Mouse (Mus musculus) neural tube, embryonic 13.5 days (tissue): ENCODE measurements around the gene Cdv3. TPM values are rescaled to one million over a fixed set of nuclear protein-coding genes. Genes with fewer than 3 reads are reported as not detected.
"Not testable (repeated sequence)": the region's sequence is repeated elsewhere in the genome, so short reads cannot be mapped to it uniquely, and the experiment has no call there.

Source experiments
- ATAC-seq: fragments of 200-750 bp; cut with Nextera tagmentation; 2 replicates; pipeline ENCODE4 v1.8.0; 2017; ENCODE audit warnings: low read depth, mild to moderate bottlenecking, moderate TSS enrichment, moderate library complexity
- H3K27ac ChIP-seq: fragments of 300-500 bp; sonication (generic); replicated peaks from 2 replicates; pipeline ENCODE4 v1.5.1; 2015; ENCODE audit warnings: moderate library complexity, mild to moderate bottlenecking, inconsistent platforms
- H3K27me3 ChIP-seq: fragments of 300-500 bp; sonication (generic); 2 replicates; pipeline ENCODE4 v1.6.1; 2015; ENCODE audit warnings: mild to moderate bottlenecking, inconsistent platforms
- H3K36me3 ChIP-seq: fragments of 300-500 bp; sonication (generic); 2 replicates; pipeline ENCODE4 v1.6.1; 2015; ENCODE audit warnings: mild to moderate bottlenecking, inconsistent platforms
- H3K4me1 ChIP-seq: fragments of 300-500 bp; sonication (generic); replicated peaks from 2 replicates; pipeline ENCODE4 v1.6.1; 2015; ENCODE audit warnings: inconsistent platforms
- H3K4me2 ChIP-seq: fragments of 300-500 bp; sonication (generic); 2 replicates; pipeline ENCODE4 v1.6.1; 2015; ENCODE audit warnings: inconsistent platforms, mild to moderate bottlenecking, moderate library complexity
- H3K4me3 ChIP-seq: fragments of 300-500 bp; sonication (generic); 2 replicates; pipeline ENCODE4 v1.5.1; 2015; ENCODE audit warnings: mild to moderate bottlenecking, inconsistent platforms
- H3K9ac ChIP-seq: fragments of 300-500 bp; sonication (generic); 2 replicates; pipeline ENCODE4 v1.6.1; 2015; ENCODE audit warnings: moderate library complexity, mild to moderate bottlenecking, inconsistent platforms
- H3K9me3 ChIP-seq: fragments of 300-500 bp; sonication (generic); 2 replicates; pipeline ENCODE4 v1.6.1; 2016; ENCODE audit warnings: inconsistent platforms
- WGBS: fragments of 180-500 bp; shearing (Covaris S2); methylation state at CpG from one replicate; pipeline ENCODE4 v1.1.7; 2015; 5-methylcytosine and 5-hydroxymethylcytosine counted together
- polyA plus RNA-seq: library from polyadenylated mRNA; unstranded; fragments of >200 nt; fragmentation: Nextera tagmentation; extraction: Ambion mirVana; gene quantifications from 2 replicates; pipeline ENCODE4 v1.2.1, GENCODE M21; 2015

The Cdv3 gene
- polyA plus RNA-seq, 1 experiment from 2014 or later = 78.1 TPM

DNA sequence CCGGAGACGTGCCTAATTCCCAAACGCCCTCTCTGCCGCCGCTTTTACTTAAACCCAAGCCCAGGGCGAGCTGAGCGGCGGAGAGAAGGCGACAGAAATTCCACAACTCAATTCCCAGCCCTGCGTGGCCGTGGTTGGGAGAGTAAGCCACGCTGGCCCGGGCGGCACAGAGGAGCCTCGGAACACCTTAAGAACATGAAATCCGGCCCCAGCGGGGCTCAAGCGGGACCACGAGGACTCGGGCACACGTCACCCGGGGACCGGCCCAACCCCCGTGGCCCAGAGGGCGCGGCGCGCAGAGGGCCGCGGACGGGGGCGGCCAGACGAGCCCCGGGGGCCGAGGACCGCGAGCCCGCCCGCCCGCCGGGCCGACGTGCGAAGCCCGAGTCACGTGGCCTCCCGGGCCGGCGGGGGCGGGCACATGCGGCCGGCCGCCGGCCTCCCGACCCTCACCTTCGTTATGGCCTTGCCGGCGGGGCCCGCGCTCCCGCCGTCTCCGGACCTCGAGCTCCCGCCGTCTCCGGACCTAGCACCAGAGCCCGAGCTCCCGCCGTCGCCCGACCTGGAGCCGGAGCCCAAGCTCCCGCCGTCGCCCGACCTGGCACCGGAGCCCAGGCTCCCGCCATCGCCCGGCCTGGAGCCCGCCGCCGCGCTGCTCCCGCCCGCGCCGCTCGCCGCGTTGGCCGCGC is 895 bp downstream of the Cdv3 start:
- Histone ChIP-seq H3K4me1 (peaks cover 29% of the 10 kb centered on the region), H3K36me3 (peaks cover 14% of the 10 kb centered on the region), H3K27ac (peak overlapping the region; percentile 95), H3K4me2 (peak overlapping the region; percentile 93), H3K9me3 (no peaks in the 10 kb centered on the region), H3K27me3 (no peaks in the 10 kb centered on the region), H3K4me3 (peak overlapping the region; percentile 87), H3K9ac (peak overlapping the region; percentile 91)
- WGBS = 1% methylated on average over 77 of the region's 94 CpGs
- peak; percentile 54 for ATAC-seq

DNA sequence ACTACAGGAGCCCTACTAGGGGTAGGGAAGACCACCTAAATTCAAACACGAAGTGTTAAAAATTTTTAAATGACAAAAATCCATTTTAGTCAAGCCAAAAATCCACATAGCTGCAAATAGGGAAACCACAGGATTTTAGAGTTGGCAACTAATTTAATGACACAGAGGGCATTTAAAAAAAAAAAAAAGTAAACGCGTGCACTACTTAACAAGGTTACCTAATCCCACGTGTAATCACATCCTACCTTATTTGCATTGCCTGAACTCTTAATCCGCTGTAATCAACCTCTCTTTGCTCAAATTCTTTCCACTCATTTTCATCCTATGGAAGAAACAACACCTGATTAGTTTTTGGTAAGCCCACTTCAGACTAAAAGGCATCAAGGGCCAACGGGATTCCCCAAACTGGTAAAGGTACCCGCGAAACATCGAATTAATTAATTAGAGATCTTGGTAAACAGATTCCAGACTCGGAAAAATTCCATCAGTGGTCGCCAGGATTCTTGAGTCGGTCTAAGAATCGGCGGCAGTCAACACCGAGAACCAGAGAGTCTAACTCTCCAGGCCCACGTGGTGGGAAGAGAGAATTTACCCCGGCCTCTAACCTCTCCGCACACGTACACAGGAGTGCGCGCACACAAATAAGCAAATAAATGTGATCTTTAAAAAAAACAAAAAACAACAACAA is 1.8 kb downstream of the Cdv3 start:
- no peak for ATAC-seq
- peak overlapping the region; percentile 87 for H3K4me3 ChIP-seq
- peaks cover 21% of the 10 kb centered on the region for H3K36me3 ChIP-seq
- H3K9me3 ChIP-seq = no peaks in the 10 kb centered on the region
- H3K4me1 ChIP-seq = peaks cover 29% of the 10 kb centered on the region
- no peaks in the 10 kb centered on the region for H3K27me3 ChIP-seq
- peak overlapping the region; percentile 93 for H3K4me2 ChIP-seq
- WGBS = 3% methylated on average over 21 of the region's 21 CpGs
- H3K27ac ChIP-seq = no peak overlapping the region
- H3K9ac ChIP-seq = peak overlapping the region; percentile 91

DNA sequence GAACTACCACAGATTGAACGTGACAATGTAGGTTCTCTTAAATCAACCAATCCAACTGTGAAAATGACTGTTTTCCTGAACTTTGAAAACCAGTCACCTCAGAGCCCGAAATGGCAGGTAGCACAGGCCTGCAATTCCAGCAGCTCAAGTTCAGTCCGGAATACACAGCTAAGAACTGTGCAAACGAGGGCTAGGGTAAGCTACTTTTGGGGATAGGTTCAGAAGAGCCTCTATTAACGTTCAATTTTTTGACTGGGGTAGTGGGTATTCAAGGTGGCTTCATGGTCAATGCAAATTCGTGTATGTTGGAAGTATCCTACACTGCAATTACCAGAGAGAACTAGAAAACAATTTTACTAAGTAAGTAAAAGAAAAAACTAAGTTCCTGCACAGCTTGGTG is 2.6 kb downstream of the Cdv3 start:
- no peak for ATAC-seq
- peak overlapping the region; percentile 47; the same call in 1 of the 2 replicates for H3K9ac ChIP-seq
- H3K4me2 ChIP-seq = peak overlapping the region; percentile 93
- WGBS = 77% methylated on average over 6 of the region's 6 CpGs
- H3K9me3 ChIP-seq = no peaks in the 10 kb centered on the region
- H3K27ac ChIP-seq = no peak overlapping the region
- peaks cover 29% of the 10 kb centered on the region for H3K4me1 ChIP-seq
- H3K4me3 ChIP-seq = peak overlapping the region; percentile 87
- H3K36me3 ChIP-seq = peaks cover 27% of the 10 kb centered on the region
- H3K27me3 ChIP-seq = no peaks in the 10 kb centered on the region

DNA sequence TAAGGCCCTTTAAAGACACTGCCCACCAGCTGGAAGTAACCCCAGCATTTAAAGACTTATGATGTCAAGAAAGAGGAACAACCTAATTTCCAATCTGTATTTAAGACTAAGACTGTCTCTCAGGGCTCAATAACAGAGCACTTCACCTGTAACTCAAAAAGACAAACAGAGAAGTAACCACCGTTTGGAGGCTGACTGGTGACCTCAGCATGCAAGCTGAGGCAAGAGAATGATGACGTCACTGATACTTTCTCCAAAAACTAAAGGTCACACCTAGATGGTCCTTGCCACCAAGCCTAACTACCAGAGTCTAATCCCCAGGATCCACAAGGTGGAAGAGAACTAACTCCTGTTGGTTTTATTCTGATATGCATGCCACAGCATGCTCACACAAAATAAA is 5.0 kb downstream of the Cdv3 start:
- no peak overlapping the region for H3K4me2 ChIP-seq
- 73% methylated on average over 2 of the region's 2 CpGs for WGBS

DNA sequence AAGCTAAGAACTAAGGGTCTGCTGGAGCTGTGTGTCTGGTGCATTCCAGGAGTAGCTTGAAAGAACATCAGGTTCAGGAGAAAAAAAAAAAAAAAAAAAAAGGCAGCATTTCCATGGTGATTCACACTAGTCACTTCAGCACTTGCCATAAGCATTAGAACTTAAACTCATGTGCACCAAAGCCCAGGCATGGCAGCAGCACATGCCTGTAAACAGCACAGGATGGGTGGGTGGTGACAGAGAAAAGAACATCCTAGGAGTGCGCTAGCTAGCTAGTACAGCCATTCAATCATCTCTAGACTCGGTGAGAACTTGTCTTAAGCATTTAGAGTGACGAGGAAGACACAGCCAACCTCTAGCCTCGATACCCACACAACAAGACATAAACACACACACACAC is 7.1 kb downstream of the Cdv3 start:
- no peak for ATAC-seq
- 82% methylated on average over 4 of the region's 4 CpGs for WGBS

More for the DNA sequence above, 5.0 kb downstream of the Cdv3 start:
- no peak for ATAC-seq
- H3K9ac ChIP-seq = no peak overlapping the region
- peaks cover 21% of the 10 kb centered on the region for H3K4me1 ChIP-seq
- no peak overlapping the region for H3K27ac ChIP-seq
- no peaks in the 10 kb centered on the region for H3K27me3 ChIP-seq
- no peaks in the 10 kb centered on the region for H3K9me3 ChIP-seq
- H3K36me3 ChIP-seq = peaks cover 48% of the 10 kb centered on the region
- H3K4me3 ChIP-seq = no peak overlapping the region

DNA sequence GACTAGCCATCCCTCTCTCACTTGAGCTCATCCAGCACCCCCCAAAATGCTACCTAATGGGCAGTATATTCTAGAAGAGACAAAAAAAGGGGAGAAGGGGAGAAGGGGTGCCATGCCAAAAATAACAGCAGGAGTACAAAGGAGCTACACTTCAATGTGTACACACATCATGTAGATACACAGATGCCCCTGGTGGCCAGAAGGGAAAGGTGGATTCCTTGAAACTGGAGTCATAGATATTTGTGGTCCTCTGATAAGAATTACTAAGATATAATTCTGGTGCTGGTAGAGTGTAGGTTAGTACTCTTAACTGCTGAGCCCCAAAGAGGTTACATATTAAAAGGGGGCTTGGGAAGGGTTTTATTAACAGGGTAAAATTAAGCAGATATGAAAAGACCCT is 7.7 kb downstream of the Cdv3 start:
- Histone ChIP-seq H3K4me2 (no peak overlapping the region), H3K9me3 (no peaks in the 10 kb centered on the region), H3K4me1 (peaks cover 7% of the 10 kb centered on the region), H3K36me3 (peaks cover 48% of the 10 kb centered on the region), H3K4me3 (no peak overlapping the region), H3K27me3 (no peaks in the 10 kb centered on the region), H3K9ac (no peak overlapping the region), H3K27ac (no peak overlapping the region)
- ATAC-seq = no peak

More for the DNA sequence above, 7.1 kb downstream of the Cdv3 start:
- Histone ChIP-seq H3K27me3 (no peaks in the 10 kb centered on the region), H3K27ac (no peak overlapping the region), H3K9ac (no peak overlapping the region), H3K4me2 (no peak overlapping the region), H3K4me3 (no peak overlapping the region), H3K9me3 (no peaks in the 10 kb centered on the region), H3K36me3 (peaks cover 48% of the 10 kb centered on the region), H3K4me1 (peaks cover 14% of the 10 kb centered on the region)

DNA sequence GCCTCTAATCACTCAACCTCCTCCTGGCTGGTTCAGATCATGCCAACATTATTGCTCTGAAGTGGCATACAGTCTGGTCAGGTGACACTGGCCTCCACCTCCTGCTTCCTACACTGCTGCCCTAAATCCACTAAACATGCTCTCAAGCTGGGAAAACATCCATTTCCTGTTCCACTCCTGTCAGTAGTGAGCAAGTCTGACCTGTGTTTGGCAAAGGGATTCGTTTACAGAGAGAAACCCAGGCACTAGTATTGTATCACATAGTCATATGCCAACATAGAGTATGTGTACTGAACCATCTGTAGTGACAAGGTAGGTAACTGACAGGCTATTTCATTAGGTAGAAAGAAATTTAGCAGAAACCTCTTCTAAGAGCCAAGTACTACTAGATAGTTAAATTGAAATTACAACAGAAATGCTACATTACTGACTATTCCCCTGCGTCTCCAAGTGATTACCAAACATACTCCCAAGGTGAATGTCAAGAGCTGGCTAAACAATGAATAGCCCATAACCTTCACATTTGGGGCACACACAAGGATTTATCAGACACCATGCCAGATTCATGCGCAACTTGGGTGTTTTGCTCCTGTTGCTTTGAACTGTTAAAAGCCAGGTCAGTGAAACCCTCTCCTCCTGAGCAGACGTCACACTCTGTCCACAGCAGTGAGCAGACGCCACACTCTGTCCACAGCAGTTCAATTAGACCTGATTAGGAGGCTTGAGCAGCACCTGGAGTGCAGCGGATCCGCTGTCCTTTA is 12.0 kb downstream of the Cdv3 start:
- not testable (repeated sequence) for H3K9me3 ChIP-seq, H3K4me2 ChIP-seq, H3K27ac ChIP-seq, H3K9ac ChIP-seq, H3K4me1 ChIP-seq, H3K4me3 ChIP-seq, ATAC-seq, H3K27me3 ChIP-seq
- 88% methylated on average over 7 of the region's 7 CpGs for WGBS
- H3K36me3 ChIP-seq = peaks cover 49% of the 10 kb centered on the region

DNA sequence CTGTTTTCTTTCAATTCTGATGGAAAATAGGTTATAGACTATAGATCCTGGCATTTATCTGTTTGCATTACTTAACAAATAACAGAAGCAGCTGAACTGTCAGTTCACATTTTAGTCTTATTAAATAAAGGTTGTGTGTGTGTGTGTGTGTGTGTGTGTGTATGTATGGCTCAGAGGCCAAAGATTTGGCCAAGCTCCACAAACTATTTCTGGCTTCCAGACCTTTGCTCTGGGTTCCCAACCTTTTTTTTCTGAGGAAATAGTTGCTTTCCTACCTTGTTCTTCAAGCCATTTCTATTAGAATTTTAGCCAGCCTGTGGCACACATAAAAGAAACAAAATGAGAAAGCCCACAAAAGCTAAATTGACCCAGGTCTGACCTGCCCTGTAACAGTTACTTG is 16.8 kb downstream of the Cdv3 start:
- no peak for ATAC-seq
- Histone ChIP-seq H3K4me3 (no peak overlapping the region), H3K4me2 (no peak overlapping the region), H3K4me1 (no peaks in the 10 kb centered on the region), H3K36me3 (peaks cover 58% of the 10 kb centered on the region), H3K9ac (no peak overlapping the region), H3K27me3 (no peaks in the 10 kb centered on the region), H3K9me3 (no peaks in the 10 kb centered on the region), H3K27ac (no peak overlapping the region)

DNA sequence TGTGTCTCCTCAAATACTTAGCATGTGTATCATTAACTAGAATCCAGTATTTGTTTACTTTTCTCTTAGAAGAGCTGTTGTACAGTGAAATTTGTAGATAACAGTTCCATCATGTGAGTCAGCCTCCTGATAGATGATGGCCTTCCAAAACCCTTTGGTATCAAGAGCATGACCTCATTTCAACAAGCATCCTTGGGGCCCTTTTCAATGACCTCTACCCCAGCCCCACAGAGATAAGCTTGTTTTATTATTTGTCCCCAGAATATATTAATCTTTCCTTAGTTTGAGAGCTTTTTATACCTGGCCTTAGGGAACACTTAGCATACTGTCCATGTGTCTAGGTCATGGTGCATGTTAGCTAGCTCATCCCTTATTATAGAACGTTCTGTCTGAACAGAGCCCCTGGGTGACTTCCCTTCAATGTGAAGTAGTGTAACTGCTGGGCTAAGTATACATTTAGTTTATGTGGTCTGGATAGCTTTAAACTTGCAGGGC is 17.6 kb downstream of the Cdv3 start:
- no peak overlapping the region for H3K4me3 ChIP-seq
- no peak overlapping the region for H3K9ac ChIP-seq
- no peaks in the 10 kb centered on the region for H3K4me1 ChIP-seq
- 83% methylated on average over 1 of the region's 1 CpGs for WGBS
- no peaks in the 10 kb centered on the region for H3K27me3 ChIP-seq
- no peak for ATAC-seq
- H3K36me3 ChIP-seq = peaks cover 64% of the 10 kb centered on the region
- no peaks in the 10 kb centered on the region for H3K9me3 ChIP-seq
- no peak overlapping the region for H3K4me2 ChIP-seq
- H3K27ac ChIP-seq = no peak overlapping the region

DNA sequence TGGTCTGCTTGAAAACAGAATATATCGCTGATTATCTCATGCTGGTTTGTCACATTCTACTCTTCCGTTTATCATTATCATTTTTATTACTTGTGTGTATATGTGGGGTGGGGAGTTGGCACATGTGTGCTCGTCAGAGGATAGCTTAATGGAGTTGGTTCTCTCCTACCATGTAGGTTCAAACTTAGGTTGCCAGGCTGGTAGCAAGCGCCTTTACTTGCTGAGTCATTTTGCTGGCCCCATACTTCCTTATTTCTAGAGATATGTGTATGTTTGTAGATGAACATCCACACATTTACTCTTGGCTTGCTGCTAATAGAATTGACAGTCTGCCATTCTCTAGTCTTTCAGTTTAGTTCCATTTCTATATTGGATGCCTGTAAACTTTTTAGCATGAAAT is 18.6 kb downstream of the Cdv3 start:
- H3K27me3 ChIP-seq = no peaks in the 10 kb centered on the region
- ATAC-seq = no peak
- no peak overlapping the region for H3K4me3 ChIP-seq
- H3K4me1 ChIP-seq = no peaks in the 10 kb centered on the region
- H3K4me2 ChIP-seq = no peak overlapping the region
- no peak overlapping the region for H3K9ac ChIP-seq
- no peak overlapping the region for H3K27ac ChIP-seq
- H3K36me3 ChIP-seq = peaks cover 65% of the 10 kb centered on the region
- 88% methylated on average over 4 of the region's 4 CpGs for WGBS
- no peaks in the 10 kb centered on the region for H3K9me3 ChIP-seq

DNA sequence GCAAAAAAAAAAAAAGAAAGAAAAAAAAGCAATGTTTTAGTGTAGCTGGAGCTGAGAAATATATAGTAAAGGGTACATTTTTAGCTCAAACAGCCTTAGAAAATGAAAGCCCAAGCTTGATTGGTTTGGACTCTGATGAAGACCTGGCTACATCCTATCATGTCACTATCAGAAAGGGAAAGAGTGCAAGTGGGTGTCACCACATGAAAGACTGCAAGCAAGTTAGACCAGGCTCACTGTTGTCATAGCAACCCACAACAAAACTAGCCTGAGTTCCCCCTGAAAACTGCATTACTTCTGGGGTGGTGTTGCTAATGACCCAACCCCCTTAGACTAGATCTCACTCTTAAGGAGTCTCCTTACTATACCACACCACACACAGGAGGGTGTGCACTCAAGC is 28.7 kb downstream of the Cdv3 start:
- Histone ChIP-seq H3K4me2 (no peak overlapping the region), H3K27me3 (no peaks in the 10 kb centered on the region), H3K9me3 (no peaks in the 10 kb centered on the region), H3K4me1 (no peaks in the 10 kb centered on the region; the same call in 1 of the 2 replicates), H3K27ac (no peak overlapping the region), H3K4me3 (no peak overlapping the region), H3K9ac (no peak overlapping the region), H3K36me3 (peaks cover 79% of the 10 kb centered on the region)
- ATAC-seq = no peak

DNA sequence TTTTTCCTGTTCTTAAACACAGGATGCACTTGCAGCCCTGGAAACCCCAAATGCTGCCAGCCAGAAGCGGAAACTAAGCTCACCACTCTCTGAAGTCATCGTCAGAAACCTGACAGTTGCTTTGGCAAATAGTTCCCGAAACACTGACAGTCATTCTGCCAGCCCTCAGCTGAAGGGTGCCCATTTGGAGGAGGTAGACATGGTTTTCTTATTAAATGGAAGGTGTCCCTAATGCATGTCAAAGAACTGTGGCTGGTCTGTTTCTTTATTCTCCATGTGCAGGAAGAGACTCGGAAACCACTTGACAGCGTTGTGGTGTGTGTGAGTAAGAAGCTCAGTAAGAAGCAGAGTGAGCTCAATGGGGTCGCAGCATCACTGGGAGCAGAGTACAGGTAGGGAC is 33.0 kb downstream of the Cdv3 start:
- Histone ChIP-seq H3K4me1 (no peaks in the 10 kb centered on the region), H3K27ac (no peak overlapping the region), H3K4me2 (no peak overlapping the region), H3K9ac (no peak overlapping the region), H3K4me3 (no peak overlapping the region), H3K27me3 (no peaks in the 10 kb centered on the region), H3K36me3 (peaks cover 75% of the 10 kb centered on the region), H3K9me3 (no peaks in the 10 kb centered on the region)
- ATAC-seq = no peak
- 93% methylated on average over 6 of the region's 6 CpGs for WGBS
